In genomic region chrX:12824497-12824896, GRCm38 (mm10) we compare ENCODE assay signal across 32 mouse cellular contexts.
DNase-seq lines count a peak whose midpoint lies in the region; ATAC-seq lines count a peak whose summit lies in the region.
"Had no signal": no experiment of that assay in that cellular context is flagged by ENCODE, and none has a peak within 500 bp of the region (broad histone marks: within the 10 kb centered on the region; RNA-seq: fewer than 3 reads in every experiment).

No protein-coding gene starts in this region.

- 0 out of 2 replicates have a peak overlapping the region, but pooled peaks have one; percentile 1 for H3K27ac ChIP-seq in heart, embryonic 11.5 days (ENCODE audit: low read depth, low read length)
- H3K27ac ChIP-seq in kidney, embryonic 16.5 days (ENCODE audit: low read length): no peak overlapping the region
- H3K27ac ChIP-seq: kidney, postnatal 0 days; limb, embryonic 15.5 days; liver, embryonic 13.5 days; macrophage; neural tube, embryonic 12.5 days had no signal

- no peaks in the 10 kb centered on the region for H3K27me3 ChIP-seq in heart, embryonic 11.5 days (ENCODE audit: control insufficient read depth, insufficient read depth, low read length)
- H3K27me3 ChIP-seq in kidney, embryonic 16.5 days (ENCODE audit: insufficient read depth, low read length): no peaks in the 10 kb centered on the region
- H3K27me3 ChIP-seq: limb, embryonic 15.5 days; liver, embryonic 13.5 days; neural tube, embryonic 12.5 days had no signal

- ATAC-seq in heart, embryonic 11.5 days (replicated peaks; ENCODE audit: insufficient number of reproducible peaks, low FRiP score, low TSS enrichment): no peak
- ATAC-seq in hematopoietic stem cell, adult 5-6 weeks (replicated peaks in 1 of 2; ENCODE audit: insufficient read depth in 1 of 2, low FRiP score in 2 of 2, low TSS enrichment in 1 of 2, low read depth in 1 of 2, poor library complexity in 2 of 2, severe bottlenecking in 2 of 2): peak; percentile 49 to 68
- no peak for ATAC-seq in kidney, embryonic 16.5 days (ENCODE audit: low FRiP score, low TSS enrichment)
- ATAC-seq: CD4-positive, CD25-positive, alpha-beta regulatory T cell, adult 4 months; forebrain, embryonic 16.5 days; hindbrain, embryonic 16.5 days; lung, postnatal 0 days; midbrain, embryonic 16.5 days; Patski had no signal

- no peaks in the 10 kb centered on the region for H3K36me3 ChIP-seq in heart, embryonic 11.5 days (ENCODE audit: control insufficient read depth, insufficient read depth, low read length)
- no peaks in the 10 kb centered on the region for H3K36me3 ChIP-seq in kidney, embryonic 16.5 days (ENCODE audit: insufficient read depth, low read length)
- H3K36me3 ChIP-seq: limb, embryonic 15.5 days; liver, embryonic 13.5 days; neural tube, embryonic 12.5 days had no signal

- H3K4me1 ChIP-seq in heart, embryonic 11.5 days (ENCODE audit: control insufficient read depth, insufficient read depth, low read length): no peaks in the 10 kb centered on the region; the same call in 1 of the 2 replicates
- no peaks in the 10 kb centered on the region for H3K4me1 ChIP-seq in kidney, embryonic 16.5 days (ENCODE audit: insufficient read depth, low read length)
- H3K4me1 ChIP-seq: limb, embryonic 15.5 days; neural tube, embryonic 12.5 days had no signal

- H3K4me3 ChIP-seq in heart, embryonic 11.5 days (ENCODE audit: low read depth, low read length): no peak overlapping the region
- no peak overlapping the region for H3K4me3 ChIP-seq in kidney, embryonic 16.5 days (ENCODE audit: low read length)
- H3K4me3 ChIP-seq: erythroblast, embryonic 14.5 days; limb, embryonic 15.5 days; liver, embryonic 13.5 days; myocyte; neural tube, embryonic 12.5 days had no signal

- no peak overlapping the region for H3K4me2 ChIP-seq in heart, embryonic 11.5 days
- no peak overlapping the region for H3K4me2 ChIP-seq in kidney, embryonic 16.5 days (replicated peaks; ENCODE audit: low read depth, low read length)
- H3K4me2 ChIP-seq: limb, embryonic 15.5 days; liver, embryonic 13.5 days; midbrain, embryonic 11.5 days; neural tube, embryonic 12.5 days had no signal

- DNase-seq in heart, adult 8-10 months (ENCODE audit: low spot score): no peak
- peak; percentile 1 for DNase-seq in NIH3T3 (ENCODE audit: low read depth)
- no peak for DNase-seq in retina, embryonic 14.5 days (ENCODE audit: low spot score)
- DNase-seq in layer of hippocampus, adult 9-10 months (ENCODE audit: low spot score): no peak
- DNase-seq: adrenal gland, postnatal 14 days; cerebellum, adult 18-20 months; cerebellum, postnatal 10 days; kidney, adult 2 months; kidney, postnatal 4 days; layer of hippocampus, postnatal 36 days; left cerebral cortex, postnatal 4 days; liver, embryonic 13.5 days; lung, adult 18-20 months; retina, postnatal 1 day; right cerebral cortex, postnatal 14 days; thymus, postnatal 4 days had no signal

- 70% methylated on average over 5 of the region's 5 CpGs for WGBS in heart, embryonic 11.5 days (ENCODE audit: insufficient replicate concordance)
- WGBS in kidney, embryonic 16.5 days: 86% methylated on average over 5 of the region's 5 CpGs

- no peak overlapping the region for H3K9ac ChIP-seq in heart, embryonic 11.5 days (ENCODE audit: low read depth, low read length)
- H3K9ac ChIP-seq in kidney, embryonic 16.5 days (replicated peaks; ENCODE audit: low read length): no peak overlapping the region
- H3K9ac ChIP-seq: limb, embryonic 15.5 days; liver, embryonic 13.5 days; neural tube, embryonic 12.5 days had no signal

- H3K9me3 ChIP-seq in heart, embryonic 11.5 days (replicated peaks; ENCODE audit: control insufficient read depth, low read length): no peaks in the 10 kb centered on the region
- no peaks in the 10 kb centered on the region for H3K9me3 ChIP-seq in kidney, embryonic 16.5 days (ENCODE audit: low read length)
- H3K9me3 ChIP-seq: limb, embryonic 15.5 days; liver, embryonic 13.5 days; neural tube, embryonic 12.5 days had no signal

Comparison
In these comparisons a context has a peak if more than half of its experiments do, and no peak if none do; other contexts are left out.
1. ATAC-seq: peak in hematopoietic stem cell, adult 5-6 weeks (2 of 2); none in heart, embryonic 11.5 days (single experiment) and kidney, embryonic 16.5 days (single experiment).